Mouse (Mus musculus): Measurements from ENCODE around the gene Wipf3.

The Wipf3 gene

DNA sequence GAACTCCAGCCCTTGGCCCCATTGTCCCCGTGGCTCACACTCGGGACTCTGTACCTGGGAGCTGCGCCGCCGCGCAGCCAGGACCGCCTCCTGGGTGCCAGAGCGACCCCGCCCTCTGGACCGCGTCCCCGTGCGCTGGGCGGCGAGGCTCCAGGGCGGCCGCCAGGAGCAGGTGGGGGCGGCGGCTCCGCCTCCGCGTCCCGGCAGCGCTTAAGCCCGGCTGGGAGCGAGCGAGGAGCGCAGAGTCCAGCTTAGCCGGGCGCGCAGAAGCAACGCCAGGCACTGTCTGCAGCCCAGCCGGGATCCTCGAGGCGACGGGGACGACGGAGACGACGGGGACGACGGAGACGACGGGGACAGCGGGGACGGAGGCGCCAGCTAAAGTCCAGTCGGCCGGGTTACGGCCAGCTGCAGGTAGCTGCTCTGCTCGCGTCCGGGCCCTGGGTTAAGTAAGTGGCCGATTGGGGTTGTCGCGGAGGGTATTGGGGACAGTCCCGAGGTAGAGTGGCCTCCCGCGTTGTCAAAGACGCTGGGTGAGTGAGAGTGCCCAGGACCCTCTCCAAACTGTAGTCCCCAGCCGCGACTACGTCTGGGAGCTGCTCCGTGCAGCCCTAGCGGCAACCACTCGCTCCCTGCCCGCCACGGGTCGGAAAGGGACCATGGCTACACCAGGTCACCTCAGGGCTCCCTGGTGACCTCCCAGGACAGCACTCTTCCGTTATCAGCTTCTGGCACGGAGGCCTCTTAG is at the start of gene Wipf3:
TSS of gene Wipf3 (plus strand) at position 157 of the 748 bp plus-strand sequence.
- DNase-seq: peak; percentile 75 to 81

DNA sequence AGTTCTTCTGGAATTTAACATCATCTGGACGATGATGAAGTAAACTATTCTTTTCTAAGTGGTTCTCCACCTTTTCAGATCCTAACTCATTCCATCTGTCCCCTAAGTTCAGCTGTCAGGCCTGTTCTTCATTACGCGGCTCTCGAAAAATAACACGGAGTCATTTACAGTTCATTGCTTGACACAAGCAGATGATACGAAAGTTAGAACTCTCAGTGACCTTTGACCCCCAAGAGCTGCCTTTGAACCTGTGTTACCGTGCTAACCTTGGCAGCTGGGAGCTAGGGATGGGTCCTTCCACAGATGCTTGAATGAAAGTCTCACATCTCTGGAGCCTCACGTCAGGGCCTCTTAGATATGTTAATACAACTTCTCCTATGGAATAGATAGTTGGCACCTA is 46.8 kb upstream of the Wipf3 start:
- DNase-seq: no peak

DNA sequence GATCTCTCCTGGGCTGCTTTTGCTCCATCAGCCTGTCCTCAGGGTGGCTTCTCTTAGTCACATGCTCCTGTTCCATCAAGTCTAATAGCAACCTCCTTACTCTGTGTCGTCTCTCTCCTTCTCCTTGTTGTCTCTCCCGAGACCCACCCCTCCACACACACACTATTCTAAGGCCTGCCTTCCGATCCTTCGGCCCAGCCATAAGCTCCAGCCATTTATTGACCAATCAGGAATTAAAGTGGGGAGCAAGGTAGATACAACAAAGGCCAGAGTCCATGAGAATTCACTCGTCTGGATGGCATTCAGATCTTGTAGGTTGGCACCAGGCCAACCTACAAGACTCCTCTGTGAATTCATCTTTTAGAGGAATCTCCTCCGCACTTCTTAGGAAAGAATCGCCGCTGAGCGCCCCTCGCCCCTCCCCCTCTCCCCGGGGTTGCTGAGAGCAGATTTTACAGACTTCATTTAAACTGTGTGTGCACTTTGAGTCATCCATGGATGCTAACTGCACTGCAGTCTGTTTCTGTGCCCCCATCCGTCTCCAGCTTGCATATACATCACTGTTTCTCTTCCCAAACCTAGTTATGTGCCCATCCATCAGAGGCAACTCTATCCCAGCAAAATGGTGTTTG is 45.4 kb upstream of the Wipf3 start:
- DNase-seq: no peak

DNA sequence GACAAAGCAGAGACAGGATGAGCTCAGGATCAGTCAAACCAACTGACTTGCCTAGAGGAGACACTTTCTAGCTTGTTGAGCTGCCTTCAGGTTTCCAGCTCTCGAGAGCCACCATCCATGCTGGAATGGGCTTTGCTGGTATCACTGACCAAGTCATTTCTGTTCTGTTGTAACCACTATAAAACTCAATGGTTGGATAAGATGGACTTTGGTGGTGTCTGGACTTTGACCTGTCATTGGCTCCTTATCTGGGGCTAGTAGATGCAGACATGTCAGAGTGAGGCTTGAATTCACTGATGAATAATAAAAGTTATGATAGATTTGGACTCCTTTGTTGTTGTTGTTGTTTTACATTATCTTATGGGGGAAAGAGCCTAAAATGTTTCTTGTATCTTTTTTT is 44.6 kb upstream of the Wipf3 start:
- no peak for DNase-seq

DNA sequence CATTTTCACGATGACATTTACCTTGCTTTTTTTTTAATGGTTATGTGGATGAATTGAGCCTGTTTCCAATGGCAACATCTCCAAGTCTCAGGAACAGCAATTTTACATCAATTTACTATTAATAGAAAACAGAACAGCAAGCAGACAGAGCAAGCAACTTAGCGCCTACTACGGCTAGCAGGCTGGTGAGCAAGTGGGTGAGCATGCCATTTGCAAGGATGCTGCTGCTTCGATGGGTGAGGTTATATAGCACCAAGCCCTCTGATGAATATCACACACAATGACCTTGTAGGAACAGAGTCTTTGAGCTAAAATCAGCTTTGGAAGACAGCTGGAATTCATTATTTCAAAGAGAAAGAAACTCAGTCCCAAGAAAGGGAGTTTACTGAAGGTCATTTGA is 43.0 kb upstream of the Wipf3 start:
- no peak for DNase-seq

DNA sequence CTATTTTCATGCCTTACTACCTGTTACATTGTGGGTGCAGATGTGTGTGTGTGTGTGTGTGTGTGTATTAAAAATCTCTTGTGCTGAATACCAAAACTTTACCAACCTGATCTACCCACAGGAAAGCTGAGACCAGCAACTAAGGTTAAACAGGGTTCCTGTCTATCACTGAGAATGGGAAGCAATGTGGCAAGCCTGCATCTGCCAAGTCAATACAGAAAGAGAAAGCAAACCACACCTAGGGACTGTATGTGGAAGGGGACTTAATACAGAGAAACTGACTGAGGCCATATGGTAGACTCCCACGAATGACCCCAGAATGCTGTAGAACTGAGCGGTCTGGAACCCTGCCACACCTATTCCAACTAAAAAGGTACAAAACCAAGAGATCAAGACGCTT is 42.4 kb upstream of the Wipf3 start:
- DNase-seq: no peak

DNA sequence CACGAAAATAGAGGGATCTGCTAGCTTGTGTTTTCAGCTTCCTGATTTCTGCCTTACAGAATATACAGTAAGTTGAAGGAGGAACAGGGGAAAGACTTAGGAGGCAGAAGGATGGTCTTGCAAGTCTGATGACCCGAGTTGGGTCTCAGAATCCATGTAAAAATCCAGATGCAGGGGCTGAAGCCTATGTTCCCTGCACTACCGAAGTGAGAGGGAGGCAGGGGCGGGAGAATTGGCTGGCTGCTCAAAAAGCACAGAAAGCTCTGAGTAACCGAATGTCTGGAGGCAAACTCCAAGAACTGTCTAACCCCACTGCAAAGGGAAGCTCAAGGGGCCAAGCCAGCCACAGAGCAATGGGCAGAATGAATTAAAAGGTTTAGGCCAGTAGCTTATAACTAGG is 41.7 kb upstream of the Wipf3 start:
- no peak for DNase-seq

DNA sequence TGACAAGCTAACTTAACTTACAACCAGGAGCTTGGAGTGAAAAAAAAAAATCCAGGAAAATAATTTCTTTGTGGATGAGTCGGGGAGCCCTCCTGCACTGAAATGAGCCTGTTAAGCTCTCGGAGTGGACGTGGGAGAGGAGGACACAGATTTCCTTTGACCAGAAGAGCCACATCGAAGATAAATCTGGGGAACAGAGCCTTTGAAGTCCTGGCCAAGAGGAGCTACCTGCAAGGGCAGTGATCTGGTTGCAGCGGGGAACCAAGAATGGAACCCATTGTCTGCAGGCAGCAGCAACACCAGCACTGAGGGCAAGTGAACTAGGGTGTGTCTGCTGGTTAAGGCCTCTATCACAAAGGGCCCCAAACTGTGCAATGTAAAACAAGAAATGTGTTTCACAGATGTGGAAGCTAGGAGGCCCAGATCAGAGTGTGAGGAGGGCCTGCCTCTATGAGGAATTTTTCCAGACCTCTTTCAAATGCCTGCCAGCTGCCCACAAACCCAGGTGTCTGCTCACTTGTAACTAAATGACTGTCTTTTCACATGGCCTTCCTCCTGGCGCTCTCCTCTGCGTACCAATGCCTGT is 40.6 kb upstream of the Wipf3 start:
- no peak for DNase-seq

DNA sequence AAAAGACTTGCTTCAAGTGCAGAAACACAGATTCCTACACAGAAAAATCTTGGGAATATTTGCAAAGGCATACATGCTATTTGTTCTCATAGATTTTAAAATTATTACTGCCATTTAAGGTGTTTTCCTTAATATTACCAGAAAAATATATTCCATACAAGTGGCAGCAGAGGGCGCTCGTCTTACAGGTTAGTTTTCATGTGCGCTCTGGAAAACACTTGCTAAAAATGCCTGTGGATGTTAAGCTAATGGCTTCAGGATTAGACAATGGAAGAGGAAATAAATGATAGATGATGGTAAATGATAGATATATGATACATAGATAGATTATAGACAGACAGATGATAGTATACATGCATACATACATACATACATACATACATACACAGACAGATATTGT is 37.6 kb upstream of the Wipf3 start:
- peak; percentile 80 to 83 for DNase-seq

DNA sequence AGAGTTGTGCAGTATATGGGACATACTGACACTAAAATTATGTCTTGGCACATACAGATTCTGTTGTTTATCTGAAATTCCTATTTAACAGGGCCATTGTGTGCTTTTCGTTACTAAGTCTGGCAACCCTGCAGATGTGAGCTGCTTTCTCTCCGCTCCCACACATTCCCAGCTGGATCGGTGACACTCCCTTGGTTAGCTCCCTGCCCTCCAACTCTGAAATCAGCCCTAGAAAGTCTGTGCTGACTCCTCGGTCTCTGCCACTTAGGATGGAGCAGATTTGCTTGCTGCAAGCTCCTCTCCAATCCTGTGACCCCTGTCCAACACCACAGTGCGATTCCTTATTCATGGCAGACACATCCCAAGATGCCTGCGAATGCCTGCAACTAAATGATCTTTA is 35.5 kb upstream of the Wipf3 start:
- DNase-seq: no peak

DNA sequence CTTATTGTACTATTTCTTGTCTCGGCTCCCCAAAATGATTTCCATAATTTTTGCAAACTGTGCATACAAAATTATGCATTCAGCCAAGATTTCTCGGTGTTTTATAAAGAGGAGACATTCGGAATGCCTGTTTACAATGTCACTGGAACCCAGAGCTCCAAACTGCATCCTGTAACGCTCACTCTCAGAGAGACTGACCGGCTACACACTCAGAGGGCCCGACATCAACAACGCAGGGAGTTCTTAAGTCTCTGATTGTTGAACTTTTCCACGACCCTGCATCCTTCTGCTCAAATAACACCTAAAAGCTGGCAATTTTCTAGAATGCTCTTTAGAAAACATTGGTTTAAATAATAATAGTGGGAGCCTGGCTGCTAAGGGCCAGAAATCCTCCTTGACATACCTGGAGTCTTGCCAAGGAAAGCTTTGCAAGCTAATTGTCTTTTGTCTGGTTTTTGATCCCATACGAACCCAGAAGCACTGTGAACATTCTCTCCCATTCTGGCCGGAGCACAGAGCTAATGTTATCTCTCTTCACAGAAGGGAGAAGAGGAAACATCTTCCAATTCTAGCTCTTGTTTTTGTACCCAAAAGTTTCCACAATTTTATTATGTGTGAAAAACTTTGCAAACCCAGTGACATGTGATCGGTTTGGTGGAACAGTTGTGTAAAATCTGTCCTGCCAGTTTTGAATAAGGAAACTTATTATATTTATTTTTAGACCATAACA is 30.0 kb upstream of the Wipf3 start:
- DNase-seq: no peak

DNA sequence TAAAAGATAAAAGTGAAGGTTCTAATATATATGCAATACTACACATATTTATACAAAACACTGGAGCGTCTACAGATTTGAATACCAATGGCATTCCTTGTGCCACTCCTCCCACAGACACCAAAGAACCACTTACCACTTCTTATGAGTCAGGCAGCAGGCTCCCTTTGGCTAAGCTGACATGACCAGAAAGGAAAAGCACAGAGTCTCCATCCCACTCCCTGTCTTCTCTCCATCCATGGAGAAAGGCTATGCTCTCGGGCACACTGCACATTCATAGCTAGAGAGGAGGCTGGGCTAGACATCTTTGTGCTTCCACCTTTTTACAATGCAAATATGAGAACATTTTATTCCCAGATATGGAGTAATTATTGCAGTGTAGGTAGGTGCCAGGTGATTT is 27.9 kb upstream of the Wipf3 start:
- DNase-seq: no peak

DNA sequence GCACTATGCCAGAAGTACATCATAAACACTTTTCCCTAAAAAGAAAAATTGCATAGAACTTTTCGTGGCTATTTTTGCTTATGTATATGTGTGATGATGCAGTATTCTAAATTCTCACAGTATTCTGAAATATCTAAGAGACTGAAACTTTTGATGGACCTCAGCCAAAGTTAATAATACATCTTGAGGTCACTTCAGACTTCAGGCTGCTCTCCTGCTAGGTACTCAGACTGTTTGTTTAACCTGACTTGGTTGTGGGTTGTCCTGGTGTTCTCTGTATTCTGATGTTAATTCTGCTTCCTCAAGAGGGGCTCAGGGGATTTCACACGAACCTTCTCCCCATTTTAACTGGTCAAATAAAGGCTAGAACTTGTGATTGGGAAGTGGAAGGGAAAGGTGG is 24.5 kb upstream of the Wipf3 start:
- no peak for DNase-seq

DNA sequence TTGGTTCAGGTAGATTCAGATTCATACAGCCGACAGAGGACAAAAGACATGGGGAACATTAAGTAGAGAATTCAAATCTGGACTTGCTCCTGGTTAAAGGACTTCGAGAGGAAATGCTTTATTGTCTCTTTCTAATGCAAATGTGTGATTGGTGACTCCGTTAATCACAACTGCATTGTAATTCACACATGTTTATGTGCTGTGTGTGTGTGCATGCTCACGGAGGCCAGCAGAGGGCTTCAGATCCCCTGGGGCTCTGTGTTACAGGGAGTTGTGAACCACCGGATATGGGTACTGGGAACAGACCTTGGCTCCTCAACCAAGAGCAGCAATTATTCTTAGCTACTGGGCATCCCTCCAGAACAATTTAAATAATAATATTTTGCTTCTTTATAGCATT is 23.3 kb upstream of the Wipf3 start:
- no peak for DNase-seq

DNA sequence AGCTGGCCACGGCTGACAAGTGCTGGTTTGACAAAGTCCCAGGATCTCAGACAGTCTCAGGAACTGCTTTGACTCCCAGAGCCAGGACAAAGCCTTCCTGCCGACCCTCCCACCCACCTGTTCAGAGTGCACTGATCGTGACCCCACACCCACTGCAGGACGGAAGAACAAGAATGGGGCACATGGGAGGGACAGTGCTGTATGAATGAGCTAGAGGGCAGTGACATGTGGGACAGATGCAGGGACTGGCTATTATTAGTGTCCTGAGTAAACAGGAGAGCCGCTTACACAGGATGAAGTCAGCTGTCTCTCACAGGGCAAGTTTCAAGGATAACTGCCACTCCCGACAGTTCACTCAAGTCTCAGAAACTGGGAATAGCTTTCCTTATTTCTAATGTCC is 20.1 kb upstream of the Wipf3 start:
- no peak for DNase-seq

DNA sequence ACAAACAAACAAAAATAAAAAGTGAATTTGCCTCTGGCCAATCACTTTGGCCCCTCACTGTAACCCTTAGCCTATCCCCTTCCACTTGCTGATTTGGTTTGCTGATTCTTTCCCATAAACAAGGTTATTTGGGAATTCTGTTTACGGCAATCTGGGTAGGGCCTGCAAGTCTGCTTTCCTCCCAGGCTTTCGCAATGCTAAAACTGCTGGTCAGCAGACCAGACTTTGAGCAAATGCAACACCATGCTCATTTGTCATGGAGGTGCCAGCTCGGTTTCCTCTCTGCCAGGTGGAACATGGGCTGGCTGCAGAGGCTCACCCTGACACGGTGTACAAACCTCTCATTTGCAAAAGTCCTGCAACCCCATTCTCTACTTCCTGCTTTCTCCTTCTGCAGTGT is 19.0 kb upstream of the Wipf3 start:
- no peak for DNase-seq

DNA sequence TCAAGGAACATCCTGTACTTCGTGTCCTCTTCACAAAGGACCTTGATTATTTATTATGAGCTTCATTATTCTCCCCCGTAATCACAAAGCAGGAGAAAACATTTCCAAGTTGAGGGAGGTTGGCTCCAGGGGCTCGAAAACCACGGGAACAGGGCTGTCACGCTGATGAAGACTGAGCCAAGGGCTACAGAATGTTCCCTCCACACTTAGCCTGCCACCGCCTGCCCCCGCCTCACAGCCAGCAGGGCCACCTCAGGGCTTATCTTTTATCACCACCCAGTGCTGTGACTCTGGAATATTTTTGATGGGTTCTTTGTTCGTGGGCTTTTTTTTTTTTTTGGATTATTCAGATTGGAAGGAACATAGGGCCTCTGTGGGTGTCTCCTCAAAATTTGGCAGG is 17.8 kb upstream of the Wipf3 start:
- DNase-seq: no peak

DNA sequence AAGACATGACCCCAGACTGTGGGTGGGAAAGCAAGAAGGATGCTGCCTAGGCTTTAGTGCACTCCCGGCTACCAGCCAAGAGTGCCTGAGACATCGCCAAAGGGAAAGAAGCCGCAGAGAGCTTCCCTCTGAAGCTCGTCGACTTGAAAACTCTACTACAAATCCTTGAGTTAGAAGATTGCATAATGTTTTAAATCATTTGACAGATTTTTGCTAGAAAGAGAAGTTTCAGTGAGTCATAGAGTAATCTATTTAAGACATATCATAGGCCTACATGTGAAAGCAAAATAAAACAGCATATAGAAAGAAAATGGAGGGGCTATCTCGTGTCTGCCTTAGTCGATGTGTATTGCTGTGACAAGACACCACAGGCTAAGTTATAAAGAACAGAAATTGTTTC is 16.5 kb upstream of the Wipf3 start:
- peak in 1 of 2 experiments; percentile 21 for DNase-seq

DNA sequence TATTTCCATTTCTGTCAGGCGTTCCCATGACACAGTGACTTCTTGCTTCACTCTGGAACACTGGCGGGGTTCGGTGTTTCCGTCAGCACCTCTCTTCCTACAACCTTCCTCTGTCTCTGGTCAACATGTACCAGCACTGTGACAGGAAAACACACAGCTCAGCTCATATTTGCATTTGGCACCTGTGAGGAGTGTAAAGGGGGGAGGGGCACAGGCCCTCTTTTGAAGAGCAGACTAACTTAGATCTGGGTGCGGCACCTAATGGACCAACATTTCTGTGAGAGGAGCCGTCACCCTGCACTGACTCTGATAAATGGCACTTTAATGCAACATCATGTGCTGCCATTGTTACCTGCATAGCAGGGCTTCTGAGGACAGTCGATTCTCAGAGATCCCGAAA is 4.2 kb upstream of the Wipf3 start:
- no peak for DNase-seq

DNA sequence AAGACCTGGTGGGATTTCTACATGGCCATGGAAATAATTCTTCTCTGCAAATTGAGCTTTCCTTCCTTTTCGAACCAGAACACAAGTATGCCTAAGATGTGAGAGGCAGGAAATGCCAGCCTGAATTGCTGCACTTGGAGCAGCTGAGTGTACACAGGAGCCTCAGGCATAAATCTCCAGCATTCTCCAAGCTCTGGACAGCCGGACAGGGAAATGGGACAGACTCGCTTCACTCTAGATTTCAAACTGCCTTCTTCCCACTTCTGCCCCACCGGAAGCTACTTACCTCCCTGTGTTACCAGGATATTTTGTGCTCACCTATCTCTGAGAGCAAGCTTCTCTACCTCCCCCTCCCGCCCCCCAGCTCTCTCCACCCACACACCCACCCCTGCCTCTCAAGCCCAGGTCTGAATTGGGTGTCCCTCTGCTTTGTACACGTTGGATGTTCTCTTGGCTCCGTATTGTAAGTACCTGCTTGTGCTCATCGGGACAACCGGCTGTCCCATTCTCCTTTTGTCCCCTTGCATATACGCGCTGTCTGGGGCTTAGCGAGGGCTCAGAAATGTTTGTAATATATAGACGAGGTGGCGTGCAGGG is 455 bp upstream of the Wipf3 start:
- DNase-seq: no peak

DNA sequence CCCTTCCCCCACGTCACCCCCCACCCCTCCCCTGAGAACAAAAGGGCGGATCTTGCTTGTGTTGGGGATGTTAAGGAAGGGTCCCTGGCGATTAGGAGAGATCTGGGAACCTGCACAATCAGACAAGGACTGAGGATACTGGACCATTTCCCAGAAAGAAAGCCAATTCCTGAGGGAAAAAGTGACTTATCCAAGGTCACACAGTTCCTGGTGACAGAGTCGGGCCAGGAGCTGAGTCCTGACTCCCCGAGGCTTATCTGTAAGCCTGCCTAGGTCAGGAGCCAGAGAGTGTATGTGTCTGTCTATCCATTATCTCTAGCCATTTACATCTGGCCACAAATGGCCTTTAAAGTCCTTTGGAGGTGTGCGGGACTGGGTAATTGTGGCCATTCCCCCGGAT is 818 bp downstream of the Wipf3 start:
- DNase-seq: no peak

DNA sequence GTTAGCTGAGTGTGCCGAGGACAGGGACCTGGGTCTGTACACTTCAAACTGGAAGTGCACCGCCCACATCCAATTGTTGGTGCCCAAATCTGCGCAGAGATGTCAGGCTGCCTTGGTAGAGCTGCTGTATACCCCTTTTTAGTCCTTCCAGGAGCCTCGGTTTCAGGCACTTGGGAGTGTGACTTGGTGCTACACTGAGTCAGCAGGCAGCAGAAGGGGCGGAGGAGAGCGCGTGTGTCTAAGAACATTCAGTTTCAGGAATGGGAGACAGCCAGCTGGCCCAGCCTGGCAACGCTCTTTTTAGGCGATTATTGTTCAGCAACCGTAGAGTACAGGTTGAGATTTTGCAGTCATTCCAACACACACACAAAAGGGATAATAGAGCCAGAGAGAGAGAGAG is 2.4 kb downstream of the Wipf3 start:
- peak; percentile 62 to 67 for DNase-seq

DNA sequence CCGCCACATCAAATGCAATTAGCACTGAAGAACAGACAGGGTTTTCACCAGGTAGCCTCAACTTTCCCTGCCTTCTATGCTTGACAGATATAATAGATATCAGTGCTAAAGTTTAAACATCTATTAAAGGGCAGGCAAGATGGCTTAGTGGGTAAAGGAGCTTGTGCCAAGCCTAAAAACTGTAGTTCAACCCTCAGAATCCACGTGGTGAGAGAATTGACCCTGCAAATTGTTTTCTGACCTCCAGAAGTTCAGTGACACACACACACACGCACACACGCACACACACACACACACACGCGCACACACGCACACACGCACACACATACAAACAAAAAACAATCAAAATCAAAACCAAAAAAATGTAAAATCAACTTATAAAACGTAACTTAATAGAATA is 2.8 kb downstream of the Wipf3 start:
- DNase-seq: no peak
